Mouse (Mus musculus) testis, adult 2 months (tissue): ENCODE measurements around the gene Chrdl2.
"Not testable (repeated sequence)": the region's sequence is repeated elsewhere in the genome, so short reads cannot be mapped to it uniquely, and the experiment has no call there.

Source experiments
- CTCF ChIP-seq: fragments of 200-500 bp; IDR thresholded peaks from 2 replicates; pipeline ENCODE4 v1.5.1; 2012; ENCODE audit warnings: low read depth, mild to moderate bottlenecking, inconsistent platforms, low read length, moderate library complexity; ENCODE audit not compliant: control insufficient read depth, insufficient read depth, insufficient replicate concordance
- POLR2A ChIP-seq: fragments of 200-500 bp; IDR thresholded peaks from 2 replicates; pipeline ENCODE4 v1.6.1; 2012; ENCODE audit warnings: low read depth, mild to moderate bottlenecking, inconsistent platforms, low read length, moderate library complexity; ENCODE audit not compliant: control insufficient read depth

GRCm38 (mm10) chr7:100052991-100053390 is 47.0 kb downstream of the Chrdl2 start:
- not testable (repeated sequence) for TF ChIP-seq CTCF, POLR2A
